Mouse (Mus musculus) myocyte (in vitro differentiated cells): ENCODE results near the gene Smoc2. TPM values are rescaled to one million over a fixed set of nuclear protein-coding genes. Genes with fewer than 3 reads are reported as not detected.
A peak's percentile ranks its signal among the peaks of the same experiment; 100 is the strongest.

Experiments used
- H3K27me3 ChIP-seq: one replicate; pipeline ENCODE4 v1.6.1; 2011; ENCODE audit not compliant: control insufficient read depth, insufficient read depth, insufficient read length
- H3K36me3 ChIP-seq: one replicate; pipeline ENCODE4 v1.6.1; 2011; ENCODE audit not compliant: control insufficient read depth, insufficient read depth
- H3K4me2 ChIP-seq: one replicate; pipeline ENCODE4 v1.6.1; 2011; ENCODE audit warnings: low read depth, control low read depth
- H3K4me3 ChIP-seq: one replicate; pipeline ENCODE4 v1.5.1; 2011; ENCODE audit warnings: mild to moderate bottlenecking, control low read depth, moderate library complexity
- H3K79me2 ChIP-seq: one replicate; pipeline ENCODE4 v1.6.1; 2011; ENCODE audit not compliant: control insufficient read depth, insufficient read depth
- H3ac ChIP-seq: one replicate; pipeline ENCODE4 v1.6.1; 2011; ENCODE audit not compliant: control insufficient read depth, insufficient read length
- CEBPB ChIP-seq: IDR thresholded peaks from 2 replicates; pipeline ENCODE4 v1.6.1; 2011; ENCODE audit warnings: mild to moderate bottlenecking, moderate library complexity; ENCODE audit not compliant: poor library complexity, insufficient read depth, severe bottlenecking
- E2F4 ChIP-seq: IDR thresholded peaks from one replicate; pipeline ENCODE4 v1.6.1; 2011; ENCODE audit warnings: mild to moderate bottlenecking, control low read depth, moderate library complexity; ENCODE audit not compliant: insufficient read depth
- MAX ChIP-seq: IDR thresholded peaks from one replicate; pipeline ENCODE4 v1.6.1; 2011; ENCODE audit warnings: low read depth, mild to moderate bottlenecking, control low read depth
- MYOD1 ChIP-seq, 3 experiments: IDR thresholded peaks; one replicate each; pipeline ENCODE4 v1.6.1; 2011; ENCODE audit warnings: control low read depth in 2 of 3, low read depth in 2 of 3, mild to moderate bottlenecking in 2 of 3, moderate library complexity in 1 of 3; ENCODE audit not compliant: insufficient read length in 2 of 3, control insufficient read depth in 1 of 3
- MYOG ChIP-seq, 3 experiments: IDR thresholded peaks; one replicate each; pipeline ENCODE4 v1.6.1; 2011; ENCODE audit warnings: control low read depth in 2 of 3, low read depth in 2 of 3, mild to moderate bottlenecking in 2 of 3; ENCODE audit not compliant: insufficient read length in 2 of 3, control insufficient read depth in 1 of 3, insufficient read depth in 1 of 3
- POLR2A ChIP-seq: IDR thresholded peaks from one replicate; pipeline ENCODE4 v1.6.1; 2011; ENCODE audit warnings: low read depth, mild to moderate bottlenecking, control low read depth, moderate library complexity; ENCODE audit not compliant: insufficient read length
- POLR2AphosphoS2 ChIP-seq: IDR thresholded peaks from one replicate; pipeline ENCODE4 v1.6.1; 2011; ENCODE audit warnings: low read depth, control low read depth; ENCODE audit not compliant: insufficient read length
- REST ChIP-seq: IDR thresholded peaks from one replicate; pipeline ENCODE4 v1.6.1; 2011; ENCODE audit warnings: mild to moderate bottlenecking, control low read depth, moderate library complexity; ENCODE audit not compliant: insufficient read depth, insufficient read length
- SRF ChIP-seq: IDR thresholded peaks from one replicate; pipeline ENCODE4 v1.6.1; 2011; ENCODE audit warnings: low read depth; ENCODE audit not compliant: control insufficient read depth, insufficient read length
- TCF12 ChIP-seq: IDR thresholded peaks from one replicate; pipeline ENCODE4 v1.6.1; 2011; ENCODE audit warnings: mild to moderate bottlenecking, control low read depth; ENCODE audit not compliant: poor library complexity, insufficient read depth, severe bottlenecking
- TCF3 ChIP-seq: IDR thresholded peaks from one replicate; pipeline ENCODE4 v1.6.1; 2011; ENCODE audit warnings: low read depth, control low read depth; ENCODE audit not compliant: insufficient read length
- USF1 ChIP-seq: IDR thresholded peaks from one replicate; pipeline ENCODE4 v1.6.1; 2011; ENCODE audit warnings: low read depth, mild to moderate bottlenecking, control low read depth, moderate library complexity
- polyA plus RNA-seq: library from polyadenylated mRNA; unstranded; fragments of >200 nt; fragmentation: generic; extraction: Trizol; gene quantifications from one replicate; pipeline ENCODE4 v1.2.1, GENCODE M21; 2012; ENCODE audit warnings: missing spikeins

The Smoc2 gene
- polyA plus RNA-seq, 1 experiment = 12.6 TPM

DNA sequence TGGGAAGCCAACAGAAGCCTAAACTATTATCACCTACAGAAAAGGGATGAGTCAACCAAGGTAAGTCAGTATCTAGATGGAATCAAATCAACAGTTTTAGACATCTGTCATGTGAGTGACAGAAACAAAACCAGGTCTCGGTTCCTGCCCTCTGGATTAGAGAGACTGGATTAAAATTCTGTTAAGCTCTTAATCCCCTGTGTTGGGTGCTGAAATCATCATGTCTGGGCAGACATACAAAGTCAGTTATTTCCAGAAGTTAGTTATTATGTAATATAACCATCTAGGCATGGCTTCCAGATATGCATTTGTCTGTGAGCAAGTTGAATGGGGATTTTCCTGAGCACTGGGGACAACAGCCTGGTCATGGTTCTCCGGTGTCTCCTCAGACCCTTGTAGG lies 33.0 kb upstream of the Smoc2 start:
- no peaks in the 10 kb centered on the region for H3K36me3 ChIP-seq
- TF ChIP-seq USF1 (no peak), MYOG (IDR thresholded peaks at IDR 0.05; ENCODE audit: control insufficient read depth in 1 of 3, insufficient read depth in 1 of 3, insufficient read length in 2 of 3, low read depth in 2 of 3) (no peak), TCF12 (no peak), POLR2AphosphoS2 (no peak), CEBPB (no peak), TCF3 (no peak), REST (no peak), MAX (no peak), E2F4 (no peak), SRF (no peak), MYOD1 (IDR thresholded peaks at IDR 0.05; ENCODE audit: control insufficient read depth in 1 of 3, insufficient read length in 2 of 3, low read depth in 2 of 3) (no peak), POLR2A (no peak)
- H3ac ChIP-seq = no peak overlapping the region
- H3K79me2 ChIP-seq = no peaks in the 10 kb centered on the region
- no peak overlapping the region for H3K4me2 ChIP-seq
- no peak overlapping the region for H3K4me3 ChIP-seq
- no peaks in the 10 kb centered on the region for H3K27me3 ChIP-seq

DNA sequence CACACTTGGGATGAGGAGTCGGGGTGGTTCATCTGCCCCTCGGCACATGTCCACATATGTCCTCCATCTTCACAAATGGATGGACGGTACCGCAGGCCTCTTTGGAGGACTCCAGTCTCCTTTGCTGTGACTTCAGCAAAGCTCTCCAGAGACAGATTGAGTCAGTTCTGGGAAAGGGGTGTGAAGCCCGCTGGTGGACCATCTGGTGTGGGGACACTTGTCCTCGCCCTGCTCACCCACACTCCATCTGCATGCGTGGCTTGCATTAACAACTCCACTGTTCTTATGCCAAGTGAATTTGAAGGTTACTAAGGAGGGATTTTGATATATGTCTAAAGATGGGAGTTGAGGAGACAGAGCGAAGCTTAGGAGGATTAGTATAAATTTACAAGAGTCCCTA lies 31.4 kb upstream of the Smoc2 start:
- Histone ChIP-seq H3K36me3 (no peaks in the 10 kb centered on the region), H3K79me2 (no peaks in the 10 kb centered on the region), H3K27me3 (no peaks in the 10 kb centered on the region), H3K4me3 (no peak overlapping the region), H3K4me2 (no peak overlapping the region), H3ac (no peak overlapping the region)
- TF ChIP-seq POLR2A = no peak
- peak in 1 of 3 experiments; percentile 6 for TF ChIP-seq MYOG (IDR thresholded peaks at IDR 0.05; ENCODE audit: control insufficient read depth in 1 of 3, insufficient read depth in 1 of 3, insufficient read length in 2 of 3, low read depth in 2 of 3)

DNA sequence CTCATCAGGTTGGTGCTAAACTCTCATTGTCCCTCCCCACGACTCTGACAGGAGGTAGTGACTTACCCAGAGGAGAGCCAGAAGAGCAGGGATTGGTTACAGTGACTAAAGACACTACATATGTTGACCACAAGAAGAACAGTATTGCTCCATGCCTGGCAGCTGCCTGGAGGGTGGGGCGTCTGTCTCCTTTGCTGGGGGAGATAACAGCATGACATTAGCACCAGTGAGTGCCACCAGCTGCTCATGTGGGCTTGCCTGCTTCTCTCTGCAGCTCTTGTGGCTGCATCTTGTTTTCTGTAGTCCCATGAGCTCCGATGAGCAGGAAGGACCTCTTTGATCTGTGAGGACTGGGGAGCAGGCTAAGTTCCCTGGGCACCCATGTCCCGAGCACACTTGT lies 29.7 kb upstream of the Smoc2 start:
- Histone ChIP-seq H3K4me3 (no peak overlapping the region), H3K27me3 (no peaks in the 10 kb centered on the region), H3ac (no peak overlapping the region), H3K4me2 (peak overlapping the region; percentile 27), H3K79me2 (no peaks in the 10 kb centered on the region), H3K36me3 (no peaks in the 10 kb centered on the region)
- TF ChIP-seq TCF3 (peak; percentile 77), POLR2A (no peak), MYOG (IDR thresholded peaks at IDR 0.05; ENCODE audit: control insufficient read depth in 1 of 3, insufficient read depth in 1 of 3, insufficient read length in 2 of 3, low read depth in 2 of 3) (peak; percentile 83 to 98 (median 89)), REST (no peak), USF1 (no peak), E2F4 (no peak), TCF12 (peak; percentile 70), POLR2AphosphoS2 (no peak), CEBPB (peak; percentile 77; the same call in 1 of the 2 replicates), SRF (no peak), MAX (no peak), MYOD1 (IDR thresholded peaks at IDR 0.05; ENCODE audit: control insufficient read depth in 1 of 3, insufficient read length in 2 of 3, low read depth in 2 of 3) (peak in 2 of 3 experiments; percentile 86 to 96)

DNA sequence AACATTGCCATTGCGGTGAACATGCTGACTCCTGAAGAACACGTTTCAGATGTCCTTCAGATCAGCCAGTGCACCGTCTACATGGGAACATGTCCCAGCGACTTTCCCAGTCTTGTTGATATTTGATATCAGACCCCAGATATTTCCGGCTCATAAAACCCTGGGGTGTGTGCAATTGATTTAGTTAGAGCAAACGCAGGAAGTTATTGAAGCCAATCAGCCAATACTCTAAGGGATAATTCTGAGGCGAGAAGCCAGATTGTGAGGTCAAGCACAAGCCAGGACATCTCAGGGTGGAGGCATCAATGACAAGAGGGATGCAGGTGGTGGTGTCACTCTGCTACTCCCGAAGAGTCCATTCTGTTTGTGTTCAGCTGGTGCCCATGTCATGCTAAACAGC lies 28.9 kb upstream of the Smoc2 start:
- H3ac ChIP-seq = no peak overlapping the region
- H3K4me3 ChIP-seq = no peak overlapping the region
- no peaks in the 10 kb centered on the region for H3K36me3 ChIP-seq
- no peak for TF ChIP-seq USF1
- peak in 2 of 3 experiments; percentile 8 to 26 for TF ChIP-seq MYOD1 (IDR thresholded peaks at IDR 0.05; ENCODE audit: control insufficient read depth in 1 of 3, insufficient read length in 2 of 3, low read depth in 2 of 3)
- no peaks in the 10 kb centered on the region for H3K27me3 ChIP-seq
- no peaks in the 10 kb centered on the region for H3K79me2 ChIP-seq
- peak overlapping the region; percentile 27 for H3K4me2 ChIP-seq

DNA sequence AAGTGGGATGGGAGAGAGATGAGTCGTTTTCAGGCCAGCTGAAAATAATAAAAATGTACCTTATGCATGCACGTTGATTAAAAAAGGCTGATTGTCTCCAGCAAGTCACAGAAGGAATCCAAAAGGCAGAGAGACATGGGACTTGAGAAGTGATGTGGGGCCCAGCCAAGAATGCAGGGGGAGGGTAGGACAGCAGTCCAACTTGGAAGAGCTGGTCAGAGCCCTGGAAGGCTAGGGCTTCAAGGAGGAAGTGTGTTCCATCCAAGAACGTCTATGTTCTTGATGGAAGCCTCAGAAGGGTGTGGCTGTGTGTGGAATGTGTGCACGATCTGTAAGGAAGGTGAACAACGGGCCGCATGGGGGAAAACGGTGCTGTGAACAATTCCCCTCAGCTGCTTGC lies 26.9 kb upstream of the Smoc2 start:
- Histone ChIP-seq H3K36me3 (no peaks in the 10 kb centered on the region), H3K79me2 (no peaks in the 10 kb centered on the region), H3K4me2 (no peak overlapping the region), H3K27me3 (no peaks in the 10 kb centered on the region), H3ac (no peak overlapping the region), H3K4me3 (no peak overlapping the region)
- no peak for TF ChIP-seq MAX
- no peak for TF ChIP-seq MYOD1 (IDR thresholded peaks at IDR 0.05; ENCODE audit: control insufficient read depth in 1 of 3, insufficient read length in 2 of 3, low read depth in 2 of 3)
- TF ChIP-seq POLR2AphosphoS2 = no peak
- no peak for TF ChIP-seq SRF

DNA sequence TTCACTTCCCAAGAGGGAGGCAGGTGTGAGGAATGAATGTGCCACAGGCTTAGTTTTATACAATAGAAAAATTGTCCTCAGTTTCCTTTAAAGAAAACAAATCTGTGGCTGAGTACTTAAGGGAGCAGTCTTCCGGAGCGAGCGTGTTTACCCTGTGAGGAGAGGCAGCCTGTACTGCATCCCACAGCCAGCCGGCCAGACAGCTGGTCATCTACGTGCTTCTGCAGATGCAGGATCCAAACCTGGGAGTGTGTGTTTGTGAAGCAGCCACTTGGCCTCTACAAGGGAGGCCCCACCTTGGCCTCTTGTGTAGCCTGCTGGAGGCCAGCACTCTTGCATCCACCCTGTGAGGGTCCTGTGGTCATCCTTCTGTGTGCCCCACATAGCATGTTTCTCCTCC lies 24.7 kb upstream of the Smoc2 start:
- no peaks in the 10 kb centered on the region for H3K79me2 ChIP-seq
- no peak overlapping the region for H3K4me3 ChIP-seq
- no peaks in the 10 kb centered on the region for H3K36me3 ChIP-seq
- no peaks in the 10 kb centered on the region for H3K27me3 ChIP-seq
- H3K4me2 ChIP-seq = no peak overlapping the region
- no peak overlapping the region for H3ac ChIP-seq
- TF ChIP-seq CEBPB (no peak), MYOD1 (IDR thresholded peaks at IDR 0.05; ENCODE audit: control insufficient read depth in 1 of 3, insufficient read length in 2 of 3, low read depth in 2 of 3) (no peak), REST (no peak), MAX (no peak)
